Mouse (Mus musculus) G1E-ER4 (cell line): ENCODE measurements around the gene Farp1. TPM values are rescaled to one million over a fixed set of nuclear protein-coding genes. Genes with fewer than 3 reads are reported as not detected.

Source experiments
- GATA1 ChIP-seq: IDR thresholded peaks from one replicate; pipeline ENCODE4 v1.8.0; 2012; ENCODE audit warnings: low read length, inconsistent platforms
- polyA plus RNA-seq: library from polyadenylated mRNA; stranded (reverse); fragments of >175 nt; gene quantifications from 2 replicates; pipeline ENCODE4 v1.2.3, GENCODE M21; 2012

The Farp1 gene
- polyA plus RNA-seq, 1 experiment = 0.09 TPM

- no peak for TF ChIP-seq GATA1
Measured at GRCm38 (mm10) chr14:121110492-121111267, 75.7 kb downstream of the Farp1 start.

- no peak for TF ChIP-seq GATA1
Measured at GRCm38 (mm10) chr14:121112061-121112460, 77.1 kb downstream of the Farp1 start.

DNA sequence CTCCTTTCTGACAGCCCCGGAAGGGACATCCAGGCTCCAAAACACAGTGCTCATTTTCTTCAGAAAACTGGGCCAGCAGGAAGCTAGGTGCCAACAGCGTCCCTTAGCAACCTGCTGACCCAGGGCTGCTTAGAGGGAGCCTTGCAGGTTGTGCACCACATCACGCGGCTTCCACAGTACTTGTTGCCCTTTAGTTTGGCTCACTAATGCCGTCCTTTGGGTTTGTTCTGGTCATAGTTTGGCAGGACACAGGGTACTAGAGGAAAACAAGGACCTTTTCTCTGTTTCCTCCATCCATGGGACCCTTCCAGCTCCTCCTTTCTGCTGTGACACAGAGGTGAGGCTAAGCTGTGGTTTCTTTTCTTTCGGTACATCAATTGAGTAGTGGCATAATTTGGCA lies 78.8 kb downstream of the Farp1 start:
- TF ChIP-seq GATA1 = no peak

DNA sequence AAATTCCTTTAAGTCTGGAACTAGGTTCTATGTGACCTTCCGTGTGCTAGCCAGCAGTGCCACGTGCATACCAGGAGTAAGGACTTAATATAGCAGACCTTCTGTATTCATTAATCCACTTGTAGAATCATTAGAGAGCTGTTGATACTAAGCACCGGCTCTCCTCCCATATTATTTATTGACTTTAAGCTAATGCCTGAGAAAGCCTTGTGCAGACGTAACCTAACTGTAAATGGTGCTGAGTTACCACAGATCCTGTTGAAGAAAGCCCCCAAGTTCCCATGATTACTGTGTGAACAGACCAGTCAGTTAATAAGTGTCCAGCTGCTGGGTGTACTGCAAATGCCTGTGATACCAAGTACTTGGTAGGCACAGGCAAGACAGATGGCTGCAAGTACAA lies 81.7 kb downstream of the Farp1 start:
- TF ChIP-seq GATA1 = no peak

GRCm38 (mm10) chr14:121118860-121119259 lies 83.9 kb downstream of the Farp1 start:
- TF ChIP-seq GATA1 = no peak

GRCm38 (mm10) chr14:121121664-121122063 lies 86.7 kb downstream of the Farp1 start:
- no peak for TF ChIP-seq GATA1

- TF ChIP-seq GATA1 = no peak
Measured at GRCm38 (mm10) chr14:121122852-121123251, 87.9 kb downstream of the Farp1 start.

DNA sequence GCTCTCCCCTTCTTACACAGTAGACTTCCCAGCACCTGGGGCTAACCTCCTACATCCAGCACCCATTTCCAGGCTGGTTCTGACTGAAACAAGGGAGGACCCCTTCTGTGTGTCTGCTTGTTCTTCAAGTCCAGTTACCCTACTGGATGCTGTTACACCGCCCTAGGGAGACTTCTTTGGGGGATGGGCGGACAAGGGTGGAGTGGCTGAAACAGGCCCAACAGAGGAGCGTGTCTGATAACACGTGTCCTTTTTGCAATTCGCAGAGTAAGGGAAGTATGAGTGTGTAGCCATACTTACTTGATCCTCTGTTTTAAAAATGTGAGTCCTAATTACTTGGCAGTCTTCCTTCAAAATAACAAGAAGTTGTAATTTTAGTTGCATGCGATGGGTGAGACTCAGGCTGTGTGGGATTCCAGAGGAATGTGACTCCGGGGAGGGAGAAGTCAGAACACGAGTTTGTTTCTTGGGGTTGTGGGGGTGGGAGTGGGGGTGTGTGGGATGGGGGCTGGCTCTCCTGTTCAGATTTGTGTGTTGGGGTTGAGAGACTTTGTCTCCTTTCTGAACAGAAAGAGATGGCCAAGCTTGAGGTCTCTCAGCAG lies 89.5 kb downstream of the Farp1 start:
- TF ChIP-seq GATA1 = no peak

DNA sequence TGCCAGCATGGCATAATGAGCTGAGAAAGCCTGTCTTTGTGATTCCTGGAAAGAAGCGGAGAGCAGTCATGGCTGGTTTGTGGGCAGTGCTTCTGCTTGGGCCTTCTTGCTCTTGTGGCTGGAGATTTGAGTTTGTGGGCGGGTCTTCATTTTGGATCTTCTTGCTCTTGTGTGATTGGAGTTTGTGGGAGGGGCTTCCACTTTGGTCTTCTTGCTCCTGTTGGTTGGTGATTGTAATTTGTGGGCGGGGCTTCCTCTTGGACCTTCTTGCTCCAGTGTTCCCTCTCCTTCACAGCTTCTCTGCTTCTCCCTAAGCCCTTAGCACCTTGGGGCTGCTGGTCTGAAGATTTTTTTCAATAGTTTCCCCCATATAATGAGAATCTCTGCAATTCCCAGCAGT lies 90.7 kb downstream of the Farp1 start:
- no peak for TF ChIP-seq GATA1

DNA sequence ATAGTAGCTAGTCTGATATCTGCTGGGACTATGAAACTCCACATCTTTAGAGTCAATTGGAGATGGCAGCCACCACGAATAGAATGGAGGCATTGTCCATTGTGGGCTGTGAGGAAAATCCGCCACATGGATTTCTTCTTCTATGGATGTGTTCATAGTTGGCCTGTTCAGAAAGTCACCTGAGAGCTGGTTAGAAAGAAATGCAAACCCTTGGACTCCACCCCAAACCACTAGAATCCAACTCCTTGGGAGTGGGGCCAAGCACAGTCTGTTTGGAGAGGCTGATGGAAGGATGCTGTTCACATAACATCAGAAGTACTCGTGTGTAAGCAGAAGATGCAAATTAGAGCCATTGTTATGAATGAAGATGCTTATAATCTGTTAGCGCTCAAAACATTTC lies 91.3 kb downstream of the Farp1 start:
- no peak for TF ChIP-seq GATA1

DNA sequence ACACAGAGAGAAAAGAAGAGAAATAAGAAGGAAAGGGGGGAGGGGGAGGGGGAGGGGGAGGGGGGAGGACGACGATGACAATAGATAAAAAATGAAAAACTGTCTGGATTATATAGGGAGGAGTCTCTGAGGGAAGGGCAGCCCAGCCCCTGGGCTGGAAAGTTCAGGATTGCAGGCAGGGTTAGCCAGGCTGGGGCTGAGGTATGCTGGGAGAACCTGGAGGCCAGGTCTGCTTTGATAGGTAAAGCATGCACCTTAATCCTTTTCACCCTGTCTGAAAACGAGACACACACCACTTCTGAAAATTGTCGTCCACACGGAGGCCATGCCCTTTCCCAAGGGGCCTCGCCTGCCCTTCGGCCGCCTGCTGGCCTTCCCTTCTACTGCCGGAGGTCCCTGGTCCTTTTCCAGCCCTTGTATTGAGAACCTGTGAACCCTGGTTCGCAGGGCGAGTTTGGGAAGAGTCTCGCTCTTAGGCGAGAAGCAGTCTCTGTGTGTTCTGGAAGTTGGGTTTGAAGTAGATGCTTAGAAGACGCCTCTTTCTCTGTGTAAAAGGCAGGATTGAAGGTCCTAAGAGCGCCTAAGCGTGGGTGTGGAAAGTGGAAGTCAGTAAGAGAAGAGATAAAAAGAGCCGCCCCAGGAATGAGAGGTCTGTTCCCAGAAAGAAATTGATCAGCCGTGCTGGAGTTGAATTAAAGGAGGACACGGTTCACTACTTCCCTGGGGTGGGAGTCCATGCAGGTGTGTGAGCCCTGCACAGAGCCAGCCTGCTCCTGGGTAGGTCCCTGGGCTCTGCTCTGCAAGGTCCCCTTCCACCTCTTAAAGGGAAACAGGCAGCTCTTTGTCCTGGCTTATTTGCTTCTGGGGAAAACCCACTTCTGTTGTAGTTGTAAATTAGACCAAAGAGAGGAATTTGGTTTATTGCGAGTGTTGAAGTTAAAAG lies 94.1 kb downstream of the Farp1 start:
- no peak for TF ChIP-seq GATA1

DNA sequence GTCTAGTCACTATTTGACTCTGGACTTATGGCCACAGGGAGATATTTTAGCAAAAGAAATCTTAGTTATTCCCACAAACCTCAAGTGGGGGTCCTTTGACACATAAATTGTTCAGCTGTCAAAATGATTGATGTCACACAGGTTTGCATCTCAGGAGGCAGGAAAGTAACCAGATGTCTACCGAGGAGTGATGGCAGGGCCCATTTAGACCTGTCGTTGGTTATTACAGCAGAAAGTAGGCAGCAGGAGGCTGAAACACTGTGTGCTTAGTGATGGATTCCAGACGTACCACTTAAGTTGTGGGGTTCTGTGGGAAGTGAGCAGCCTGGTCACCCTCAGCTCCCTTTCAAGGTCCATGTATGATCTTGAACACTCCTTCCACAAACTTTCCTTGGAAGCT lies 99.4 kb downstream of the Farp1 start:
- no peak for TF ChIP-seq GATA1

GRCm38 (mm10) chr14:121143831-121144455 lies 108.9 kb downstream of the Farp1 start:
- TF ChIP-seq GATA1 = no peak

- no peak for TF ChIP-seq GATA1
Measured at GRCm38 (mm10) chr14:121144496-121144895, 109.5 kb downstream of the Farp1 start.

GRCm38 (mm10) chr14:121145291-121145690 lies 110.3 kb downstream of the Farp1 start:
- TF ChIP-seq GATA1 = no peak

DNA sequence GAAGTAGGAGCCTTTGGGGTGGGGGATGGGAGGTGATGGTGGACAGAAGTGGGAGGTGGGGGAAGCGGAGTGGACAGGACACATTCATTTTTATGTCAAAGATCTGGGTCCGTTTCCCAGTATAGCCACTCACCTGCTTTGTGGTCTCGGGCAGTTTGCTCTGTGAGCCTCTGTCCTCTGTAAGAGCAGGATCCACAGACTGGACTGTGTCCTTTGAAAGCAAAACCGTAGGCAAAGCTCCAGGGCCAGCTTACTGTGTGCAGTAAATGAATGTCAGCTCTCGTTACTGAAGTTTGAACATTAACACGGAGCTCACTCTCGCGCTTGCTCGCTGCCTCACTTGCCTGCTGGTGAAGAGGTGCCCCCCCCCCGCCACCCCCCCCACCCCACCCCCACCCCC lies 110.7 kb downstream of the Farp1 start:
- no peak for TF ChIP-seq GATA1
